Mouse (Mus musculus): Measurements from ENCODE around the gene Lins1. TPM values are rescaled to one million over a fixed set of nuclear protein-coding genes. Genes with fewer than 3 reads are reported as not detected.
A peak's percentile ranks its signal among the peaks of the same experiment; 100 is the strongest.

The Lins1 gene
- polyA plus RNA-seq, 1 experiment from 2014 or later: 18.2 TPM

DNA sequence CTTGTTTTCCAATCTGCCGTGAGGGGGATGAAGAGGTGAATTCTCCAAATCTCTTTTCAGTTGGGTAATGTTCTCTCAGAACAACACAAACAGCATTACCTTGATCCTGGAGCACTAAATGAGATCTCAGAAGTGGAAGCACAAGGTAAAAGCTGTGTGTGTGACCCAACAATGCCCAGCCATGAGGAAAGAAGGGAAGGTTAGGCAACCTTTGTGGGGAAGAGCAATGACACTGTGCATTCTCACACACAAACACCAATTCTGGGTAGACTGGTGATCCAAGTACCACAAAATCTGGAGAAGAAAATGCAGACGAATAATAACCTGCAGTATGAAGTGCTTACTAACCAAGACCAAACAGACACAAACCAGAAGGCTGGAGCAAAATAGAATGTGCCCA, 13.9 kb upstream of the Lins1 start:
- Histone ChIP-seq H3K36me3 (replicated peaks) (peaks cover 65% of the 10 kb centered on the region), H3K27ac (no peak overlapping the region), H3K4me1 (no peaks in the 10 kb centered on the region), H3K9ac (no peak overlapping the region), H3K9me3 (no peaks in the 10 kb centered on the region), H3K4me2 (no peak overlapping the region), H3K4me3 (no peak overlapping the region), H3K27me3 (replicated peaks) (no peaks in the 10 kb centered on the region)
- ATAC-seq (replicated peaks): no peak
- 95% methylated on average over 2 of the region's 2 CpGs for WGBS

GRCm38 (mm10) chr7:66682119-66682863, 7.4 kb upstream of the Lins1 start:
- no peaks in the 10 kb centered on the region for H3K4me1 ChIP-seq
- no peak overlapping the region for H3K27ac ChIP-seq
- no peaks in the 10 kb centered on the region for H3K27me3 ChIP-seq (replicated peaks)
- ATAC-seq (replicated peaks): no peak
- H3K9ac ChIP-seq: no peak overlapping the region
- H3K36me3 ChIP-seq (replicated peaks): peaks cover 36% of the 10 kb centered on the region
- no peak overlapping the region for H3K4me2 ChIP-seq
- no peak overlapping the region for H3K4me3 ChIP-seq
- WGBS: 93% methylated on average over 5 of the region's 5 CpGs
- no peaks in the 10 kb centered on the region for H3K9me3 ChIP-seq

GRCm38 (mm10) chr7:66688721-66689120, 968 bp upstream of the Lins1 start:
- no peak; the same call in 1 of the 2 replicates for ATAC-seq (replicated peaks)
- Histone ChIP-seq H3K27ac (no peak overlapping the region), H3K4me2 (peak overlapping the region; percentile 87), H3K9me3 (no peaks in the 10 kb centered on the region), H3K4me3 (peak overlapping the region; percentile 78), H3K36me3 (replicated peaks) (no peaks in the 10 kb centered on the region; the same call in 1 of the 2 replicates), H3K27me3 (replicated peaks) (no peaks in the 10 kb centered on the region), H3K9ac (peak overlapping the region; percentile 67), H3K4me1 (peaks cover 19% of the 10 kb centered on the region)
- 0% methylated on average over 5 of the region's 5 CpGs for WGBS

DNA sequence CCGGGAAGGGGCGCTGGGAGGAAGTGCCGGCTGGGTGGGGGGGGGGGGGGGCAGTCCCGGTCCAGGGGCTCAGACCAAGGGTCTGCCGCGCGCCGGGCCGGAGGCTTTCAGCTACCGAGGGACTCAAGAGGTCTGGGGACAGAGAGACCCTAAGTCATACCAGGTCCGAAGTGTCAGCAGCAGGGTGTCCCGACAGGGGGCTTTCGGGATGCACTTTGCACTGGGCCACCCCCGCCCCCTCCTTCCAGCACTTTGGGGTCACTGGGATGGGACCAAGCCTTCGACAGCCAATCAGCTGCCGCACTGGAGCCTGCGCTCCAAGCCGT, 432 bp upstream of the Lins1 start, which contains the start of gene Asb7:
Gene Asb7, minus strand, starts transcription at position 303 of the 326 bp plus-strand sequence.
- H3K27ac ChIP-seq: peak within 1 kb of the TSS; percentile 98
- H3K9ac ChIP-seq: peak within 1 kb of the TSS; percentile 77
- H3K4me1 ChIP-seq: peaks cover 19% of the 10 kb centered on the region
- H3K27me3 ChIP-seq (replicated peaks): no peaks in the 10 kb centered on the region
- H3K4me3 ChIP-seq: peak within 1 kb of the TSS; percentile 78
- ATAC-seq (replicated peaks): no peak
- H3K9me3 ChIP-seq: no peaks in the 10 kb centered on the region
- 0% methylated on average over 9 of the region's 18 CpGs for WGBS
- H3K36me3 ChIP-seq (replicated peaks): no peaks in the 10 kb centered on the region; the same call in 1 of the 2 replicates
- peak within 1 kb of the TSS; percentile 87 for H3K4me2 ChIP-seq

DNA sequence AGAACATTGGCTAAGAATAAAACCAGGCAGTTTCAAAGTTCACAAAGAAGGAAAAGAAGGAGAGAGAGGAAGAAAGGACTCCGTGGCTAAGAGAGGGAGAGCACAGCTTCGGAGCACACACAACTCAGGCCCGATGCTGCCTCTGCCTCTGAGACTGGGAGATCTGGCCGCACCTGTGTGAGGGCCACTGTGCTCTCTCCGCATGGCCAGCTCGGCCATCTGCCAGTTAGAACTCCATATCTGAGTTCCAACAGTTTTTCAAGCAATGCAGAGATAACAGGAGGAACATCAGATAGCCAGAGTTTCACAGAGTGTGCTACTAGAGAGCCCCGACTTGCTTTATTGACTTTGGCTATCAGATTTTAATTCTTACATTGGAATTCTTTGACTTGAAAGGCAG, 4.8 kb downstream of the Lins1 start:
- Histone ChIP-seq H3K4me3 (no peak overlapping the region), H3K4me1 (peaks cover 7% of the 10 kb centered on the region), H3K27ac (no peak overlapping the region), H3K4me2 (no peak overlapping the region), H3K9ac (no peak overlapping the region), H3K36me3 (replicated peaks) (no peaks in the 10 kb centered on the region), H3K27me3 (replicated peaks) (no peaks in the 10 kb centered on the region), H3K9me3 (no peaks in the 10 kb centered on the region)
- 71% methylated on average over 7 of the region's 7 CpGs for WGBS
- no peak for ATAC-seq (replicated peaks)

DNA sequence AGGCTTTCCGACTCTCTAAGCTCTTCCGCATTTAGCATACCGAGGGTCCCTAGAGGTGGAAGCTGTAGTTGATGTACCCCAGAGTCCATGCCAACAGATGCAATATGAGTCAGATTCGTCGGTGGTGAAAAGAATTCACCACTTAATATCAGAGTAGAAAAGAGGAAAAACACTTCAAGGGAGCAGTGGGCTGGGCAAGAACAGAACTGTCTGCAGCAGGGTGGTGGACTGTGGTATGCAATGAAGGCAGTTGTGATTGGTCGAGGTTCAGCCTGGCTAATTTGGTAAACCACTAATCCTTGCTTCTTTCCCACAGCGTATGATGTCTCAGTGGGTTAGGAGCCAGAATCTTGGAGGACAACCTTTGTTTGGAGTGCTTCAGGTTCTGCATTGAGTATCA, 13.0 kb downstream of the Lins1 start:
- Histone ChIP-seq H3K36me3 (replicated peaks) (no peaks in the 10 kb centered on the region), H3K4me3 (no peak overlapping the region), H3K27me3 (replicated peaks) (no peaks in the 10 kb centered on the region), H3K9me3 (no peaks in the 10 kb centered on the region), H3K4me1 (no peaks in the 10 kb centered on the region), H3K9ac (no peak overlapping the region), H3K27ac (no peak overlapping the region), H3K4me2 (no peak overlapping the region)
- ATAC-seq (replicated peaks): no peak
- 91% methylated on average over 7 of the region's 7 CpGs for WGBS

DNA sequence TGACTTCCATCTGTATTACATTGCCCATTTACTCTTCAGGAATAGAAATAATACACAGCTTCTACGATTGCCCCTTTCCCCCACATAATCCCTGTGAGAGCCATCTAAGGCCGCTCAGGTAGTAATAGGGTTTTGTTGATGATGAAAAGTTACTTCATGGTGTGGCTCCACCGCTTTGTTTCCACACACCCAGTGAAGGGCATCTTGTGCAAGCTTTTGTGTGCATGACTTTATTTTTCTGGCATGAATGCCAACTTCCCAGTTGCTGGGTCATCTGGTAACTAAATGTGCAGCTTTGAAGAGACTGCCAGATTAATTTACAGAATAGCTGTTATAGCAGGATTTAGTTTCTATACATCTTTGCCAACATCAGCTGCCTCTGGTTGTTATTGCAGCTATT, 14.9 kb downstream of the Lins1 start:
- Histone ChIP-seq H3K4me3 (no peak overlapping the region), H3K27me3 (replicated peaks) (no peaks in the 10 kb centered on the region), H3K27ac (no peak overlapping the region), H3K4me1 (no peaks in the 10 kb centered on the region), H3K9me3 (no peaks in the 10 kb centered on the region), H3K9ac (no peak overlapping the region), H3K4me2 (no peak overlapping the region), H3K36me3 (replicated peaks) (no peaks in the 10 kb centered on the region)
- 92% methylated on average over 3 of the region's 3 CpGs for whole genome bisulfite sequencing
- no peak for ATAC-seq (replicated peaks)

- Histone ChIP-seq H3K27ac (no peak overlapping the region), H3K9ac (no peak overlapping the region), H3K4me3 (no peak overlapping the region), H3K36me3 (replicated peaks) (no peaks in the 10 kb centered on the region; the same call in 1 of the 2 replicates), H3K4me1 (no peaks in the 10 kb centered on the region), H3K9me3 (no peaks in the 10 kb centered on the region), H3K27me3 (replicated peaks) (no peaks in the 10 kb centered on the region), H3K4me2 (no peak overlapping the region)
- WGBS: 71% methylated on average over 2 of the region's 2 CpGs
- no peak for ATAC-seq (replicated peaks)
Observed at GRCm38 (mm10) chr7:66711166-66711565, 21.5 kb downstream of the Lins1 start.

DNA sequence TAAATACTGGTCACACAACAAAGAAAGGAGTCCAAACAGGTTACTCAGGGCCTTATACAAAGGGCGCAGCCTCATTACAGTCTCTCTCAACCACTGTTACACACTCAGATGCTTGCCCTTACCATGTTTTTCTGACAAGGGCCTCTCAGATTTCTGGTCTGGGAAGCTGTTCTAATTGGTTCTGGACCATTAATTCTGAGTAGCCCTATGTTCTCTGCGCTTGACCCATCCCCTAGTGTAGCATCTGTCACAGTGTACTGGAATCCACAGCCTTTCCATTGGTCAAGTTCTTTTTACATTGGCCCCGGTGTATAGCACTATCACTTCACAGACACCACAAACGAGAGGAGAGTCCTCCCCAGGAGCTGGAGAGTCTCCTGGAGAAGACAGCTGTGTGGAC, 34.8 kb downstream of the Lins1 start:
- Histone ChIP-seq H3K36me3 (replicated peaks) (no peaks in the 10 kb centered on the region), H3K4me3 (no peak overlapping the region), H3K27me3 (replicated peaks) (no peaks in the 10 kb centered on the region), H3K4me1 (no peaks in the 10 kb centered on the region), H3K9ac (no peak overlapping the region), H3K4me2 (no peak overlapping the region), H3K27ac (no peak overlapping the region), H3K9me3 (no peaks in the 10 kb centered on the region)
- 89% methylated on average over 4 of the region's 4 CpGs for whole genome bisulfite sequencing
- ATAC-seq (replicated peaks): no peak

GRCm38 (mm10) chr7:66724954-66725353, 35.3 kb downstream of the Lins1 start:
- Histone ChIP-seq H3K9ac (no peak overlapping the region), H3K9me3 (no peaks in the 10 kb centered on the region), H3K27ac (no peak overlapping the region), H3K4me2 (no peak overlapping the region), H3K4me3 (no peak overlapping the region), H3K4me1 (no peaks in the 10 kb centered on the region), H3K36me3 (replicated peaks) (no peaks in the 10 kb centered on the region), H3K27me3 (replicated peaks) (no peaks in the 10 kb centered on the region)
- ATAC-seq (replicated peaks): no peak
- 91% methylated on average over 6 of the region's 6 CpGs for WGBS

DNA sequence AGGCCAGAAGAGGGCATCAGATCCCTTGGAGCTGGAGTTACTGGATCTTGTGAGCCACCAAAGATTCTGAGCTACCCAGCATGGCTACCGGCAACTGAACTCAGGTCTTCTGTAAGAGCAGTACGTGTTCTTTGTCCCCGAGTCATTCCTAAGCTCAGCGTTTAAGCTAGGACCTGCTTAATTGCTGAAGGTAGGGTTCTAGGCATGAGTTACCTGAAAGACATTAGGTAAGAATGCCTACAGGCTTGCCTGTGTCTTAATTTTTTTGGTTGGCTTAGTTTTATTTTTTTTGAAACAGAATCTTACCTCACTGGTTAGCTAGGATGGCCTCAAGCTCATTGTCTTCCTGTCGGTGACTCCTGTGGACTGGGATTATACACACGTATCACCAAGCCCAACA, 38.4 kb downstream of the Lins1 start:
- no peak for ATAC-seq (replicated peaks)
- H3K9ac ChIP-seq: no peak overlapping the region
- WGBS: 93% methylated on average over 6 of the region's 6 CpGs

DNA sequence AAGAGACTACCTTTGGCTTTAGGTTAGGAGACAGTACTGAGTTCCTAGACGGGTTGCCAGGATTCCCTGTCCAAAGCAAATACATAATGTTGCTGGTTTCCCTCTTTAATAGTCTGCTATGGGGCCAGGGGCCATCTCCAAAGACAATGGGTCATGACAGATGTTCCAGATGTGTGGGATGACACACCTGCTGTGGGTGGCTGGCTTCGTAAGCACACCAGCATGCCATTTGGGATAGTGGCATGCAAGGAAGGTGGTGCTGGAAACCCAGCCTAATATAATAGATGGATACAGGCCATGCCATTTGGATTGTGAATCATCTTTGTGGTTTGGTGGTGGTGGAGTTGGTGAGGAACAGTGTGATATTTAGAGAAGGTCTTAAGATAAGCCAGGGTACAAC, 39.5 kb downstream of the Lins1 start:
- no peak overlapping the region for H3K27ac ChIP-seq
- H3K4me2 ChIP-seq: no peak overlapping the region
- H3K9me3 ChIP-seq: no peaks in the 10 kb centered on the region
- no peak overlapping the region for H3K9ac ChIP-seq
- H3K4me3 ChIP-seq: no peak overlapping the region
- no peak for ATAC-seq (replicated peaks)
- no peaks in the 10 kb centered on the region for H3K27me3 ChIP-seq (replicated peaks)
- WGBS: 84% methylated on average over 2 of the region's 2 CpGs
- no peaks in the 10 kb centered on the region for H3K36me3 ChIP-seq (replicated peaks)
- no peaks in the 10 kb centered on the region for H3K4me1 ChIP-seq

More for the DNA sequence above, 38.4 kb downstream of the Lins1 start:
- no peaks in the 10 kb centered on the region for H3K9me3 ChIP-seq
- H3K27me3 ChIP-seq (replicated peaks): no peaks in the 10 kb centered on the region
- no peak overlapping the region for H3K27ac ChIP-seq
- H3K36me3 ChIP-seq (replicated peaks): no peaks in the 10 kb centered on the region
- no peaks in the 10 kb centered on the region for H3K4me1 ChIP-seq
- no peak overlapping the region for H3K4me2 ChIP-seq
- no peak overlapping the region for H3K4me3 ChIP-seq

DNA sequence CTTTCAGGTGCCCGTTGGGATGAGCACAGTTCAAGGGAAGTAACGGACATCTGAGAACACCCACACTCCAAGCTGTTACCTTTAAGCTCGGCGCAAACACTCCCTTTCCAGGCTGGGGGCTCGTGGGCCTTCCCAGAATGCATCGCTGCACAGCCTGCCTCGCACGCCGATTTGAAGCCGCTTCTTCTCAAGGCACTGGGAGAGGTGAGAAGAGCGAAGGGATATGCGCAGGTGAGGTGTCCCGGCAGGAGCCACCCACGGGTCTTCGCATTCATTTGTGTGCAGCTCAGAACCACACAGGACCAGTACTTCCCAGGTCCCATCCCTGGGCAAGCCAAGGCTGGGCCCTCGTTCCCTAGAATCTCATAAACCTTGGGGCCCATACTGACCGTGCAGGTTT, 43.7 kb downstream of the Lins1 start:
- Histone ChIP-seq H3K9ac (no peak overlapping the region), H3K27me3 (replicated peaks) (no peaks in the 10 kb centered on the region), H3K4me1 (no peaks in the 10 kb centered on the region), H3K9me3 (no peaks in the 10 kb centered on the region), H3K4me3 (no peak overlapping the region), H3K36me3 (replicated peaks) (no peaks in the 10 kb centered on the region), H3K4me2 (no peak overlapping the region), H3K27ac (no peak overlapping the region)
- no peak for ATAC-seq (replicated peaks)
- 97% methylated on average over 17 of the region's 17 CpGs for WGBS

Data from midbrain, embryonic 15.5 days (tissue).